Mouse (Mus musculus): ENCODE measurements around the gene Nckap1l. TPM values are rescaled to one million over a fixed set of nuclear protein-coding genes. Genes with fewer than 3 reads are reported as not detected.

The Nckap1l gene
- polyA plus RNA-seq, 1 experiment = 0.05 TPM

DNA sequence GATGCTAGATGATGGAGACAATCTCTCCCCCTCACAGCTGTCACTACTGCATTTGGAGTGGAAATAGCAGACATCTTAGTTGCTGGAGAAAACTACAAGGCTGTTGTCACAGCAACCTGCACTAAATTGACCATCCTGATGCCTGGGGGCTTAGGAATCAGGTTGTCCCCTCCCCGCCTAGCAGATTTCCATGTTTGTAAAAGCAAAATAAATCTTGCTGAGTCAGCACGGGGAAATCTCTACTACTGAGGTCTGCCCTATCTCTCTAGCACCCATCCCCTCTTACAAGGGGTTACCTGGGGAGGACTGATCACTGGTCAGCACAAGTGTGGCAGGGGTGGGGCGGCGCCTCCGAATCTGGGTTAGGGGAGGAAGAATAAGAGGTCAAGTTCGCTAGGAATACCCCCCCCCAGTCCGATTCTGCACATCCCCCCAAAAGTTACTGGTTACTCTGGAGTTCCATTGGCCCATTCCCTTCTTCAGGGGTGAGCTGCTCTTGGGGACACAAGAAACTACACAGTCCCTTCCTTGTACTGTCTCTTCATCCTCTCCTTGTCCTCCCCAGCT, 80.5 kb downstream of the Nckap1l start:
- H3K36me3 ChIP-seq (ENCODE audit: control insufficient read depth) = no peaks in the 10 kb centered on the region
- no peak overlapping the region for H3K4me3 ChIP-seq (replicated peaks)
- no peaks in the 10 kb centered on the region for H3K9me3 ChIP-seq (ENCODE audit: control insufficient read depth, low read length)
- H3K4me1 ChIP-seq (ENCODE audit: control insufficient read depth) = no peaks in the 10 kb centered on the region
- TF ChIP-seq TAL1 (IDR thresholded peaks at IDR 0.05; ENCODE audit: low read length) (no peak), GATA1 (IDR thresholded peaks at IDR 0.05; ENCODE audit: low read length) (no peak)
- H3K27me3 ChIP-seq (ENCODE audit: control insufficient read depth) = peaks cover 38% of the 10 kb centered on the region

GRCm38 (mm10) chr15:103535030-103535429, 81.4 kb downstream of the Nckap1l start:
- H3K36me3 ChIP-seq (ENCODE audit: control insufficient read depth) = no peaks in the 10 kb centered on the region
- H3K4me1 ChIP-seq (ENCODE audit: control insufficient read depth) = no peaks in the 10 kb centered on the region
- H3K4me3 ChIP-seq (replicated peaks) = no peak overlapping the region
- peaks cover 41% of the 10 kb centered on the region for H3K27me3 ChIP-seq (ENCODE audit: control insufficient read depth)
- TF ChIP-seq TAL1 (IDR thresholded peaks at IDR 0.05; ENCODE audit: low read length) (no peak), GATA1 (IDR thresholded peaks at IDR 0.05; ENCODE audit: low read length) (no peak)
- H3K9me3 ChIP-seq (ENCODE audit: control insufficient read depth, low read length) = no peaks in the 10 kb centered on the region

- Histone ChIP-seq H3K36me3 (ENCODE audit: control insufficient read depth) (no peaks in the 10 kb centered on the region), H3K4me3 (replicated peaks) (no peak overlapping the region), H3K27me3 (ENCODE audit: control insufficient read depth) (peaks cover 41% of the 10 kb centered on the region), H3K4me1 (ENCODE audit: control insufficient read depth) (no peaks in the 10 kb centered on the region), H3K9me3 (ENCODE audit: control insufficient read depth, low read length) (no peaks in the 10 kb centered on the region)
- TF ChIP-seq GATA1 (IDR thresholded peaks at IDR 0.05; ENCODE audit: low read length) (no peak), TAL1 (IDR thresholded peaks at IDR 0.05; ENCODE audit: low read length) (no peak)
These were observed 82.2 kb downstream of the Nckap1l start for GRCm38 (mm10) chr15:103535786-103536185.

DNA sequence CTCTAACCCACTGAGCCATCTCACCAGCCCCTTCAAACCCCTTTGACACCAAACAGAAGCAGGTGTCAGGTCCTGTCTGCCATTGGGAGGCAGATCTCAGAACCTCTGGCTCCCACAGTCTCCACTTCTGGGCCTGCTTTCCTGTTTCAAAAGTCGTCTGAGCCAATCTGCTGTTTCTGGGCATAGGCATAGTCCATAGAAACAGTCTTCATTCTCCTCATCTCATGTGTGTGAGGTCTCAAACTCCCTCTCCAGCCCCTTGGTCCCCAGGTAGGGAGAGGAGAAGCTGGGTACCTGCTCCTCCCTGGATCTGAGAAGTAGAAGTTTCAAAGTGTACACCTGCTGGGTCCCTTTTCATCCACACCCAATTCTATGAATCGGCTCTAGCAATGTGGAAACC, 82.9 kb downstream of the Nckap1l start:
- TF ChIP-seq TAL1 (IDR thresholded peaks at IDR 0.05; ENCODE audit: low read length) = no peak
- TF ChIP-seq GATA1 (IDR thresholded peaks at IDR 0.05; ENCODE audit: low read length) = no peak
- H3K4me1 ChIP-seq (ENCODE audit: control insufficient read depth) = no peaks in the 10 kb centered on the region
- H3K9me3 ChIP-seq (ENCODE audit: control insufficient read depth, low read length) = no peaks in the 10 kb centered on the region
- no peak overlapping the region for H3K4me3 ChIP-seq (replicated peaks)
- H3K27me3 ChIP-seq (ENCODE audit: control insufficient read depth) = peaks cover 41% of the 10 kb centered on the region
- H3K36me3 ChIP-seq (ENCODE audit: control insufficient read depth) = no peaks in the 10 kb centered on the region

DNA sequence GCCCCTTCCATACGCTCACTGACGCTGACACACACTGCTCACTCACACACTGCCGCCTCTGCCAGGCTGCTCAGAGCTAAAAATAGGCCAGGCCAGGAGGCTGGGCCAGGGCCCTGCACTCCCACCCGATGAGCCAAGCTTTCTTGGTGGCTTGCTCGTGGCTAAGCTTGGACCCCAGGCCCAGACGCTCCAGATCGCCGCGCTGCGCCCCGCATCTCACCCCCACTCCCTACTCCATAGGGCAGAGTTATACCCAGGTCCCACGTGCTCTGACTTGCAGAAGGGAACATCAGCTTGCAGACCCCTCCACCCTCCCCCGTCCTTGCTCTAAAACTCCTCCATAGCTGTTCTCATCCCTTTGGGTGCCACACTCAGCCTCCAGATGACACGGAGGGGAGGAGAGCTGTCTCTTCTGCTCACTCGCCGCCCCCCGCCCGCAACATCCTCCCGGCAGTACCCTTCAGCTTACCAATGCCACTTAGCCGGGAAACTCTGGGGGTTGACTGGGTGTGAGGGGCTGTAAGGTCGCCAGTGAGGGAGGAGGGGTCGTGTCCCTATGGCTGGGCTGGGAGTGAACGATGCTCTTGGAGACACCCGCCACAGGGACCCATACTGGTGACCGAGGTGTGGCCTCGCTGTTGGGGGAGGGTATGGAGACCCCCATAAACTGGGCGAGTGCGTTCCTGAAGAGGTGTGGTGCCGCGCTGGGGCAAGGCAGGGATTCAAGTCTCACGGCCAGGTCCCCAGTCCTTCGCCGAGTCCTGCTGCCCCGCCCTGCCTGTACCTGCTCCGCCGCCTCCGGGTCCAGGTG, 83.6 kb downstream of the Nckap1l start:
- Histone ChIP-seq H3K4me1 (ENCODE audit: control insufficient read depth) (no peaks in the 10 kb centered on the region), H3K36me3 (ENCODE audit: control insufficient read depth) (no peaks in the 10 kb centered on the region), H3K27me3 (ENCODE audit: control insufficient read depth) (peaks cover 41% of the 10 kb centered on the region), H3K9me3 (ENCODE audit: control insufficient read depth, low read length) (no peaks in the 10 kb centered on the region), H3K4me3 (replicated peaks) (no peak overlapping the region)
- TF ChIP-seq TAL1 (IDR thresholded peaks at IDR 0.05; ENCODE audit: low read length) = no peak
- TF ChIP-seq GATA1 (IDR thresholded peaks at IDR 0.05; ENCODE audit: low read length) = no peak

GRCm38 (mm10) chr15:103537822-103538213, 84.2 kb downstream of the Nckap1l start, which contains the start of gene Ppp1r1a:
Gene Ppp1r1a (minus strand): TSS chr15:103538003.
- H3K4me1 ChIP-seq (ENCODE audit: control insufficient read depth) = no peaks in the 10 kb centered on the region
- H3K9me3 ChIP-seq (ENCODE audit: control insufficient read depth, low read length) = no peaks in the 10 kb centered on the region
- TF ChIP-seq GATA1 (IDR thresholded peaks at IDR 0.05; ENCODE audit: low read length) = no peak
- no peak for TF ChIP-seq TAL1 (IDR thresholded peaks at IDR 0.05; ENCODE audit: low read length)
- peaks cover 41% of the 10 kb centered on the region for H3K27me3 ChIP-seq (ENCODE audit: control insufficient read depth)
- H3K36me3 ChIP-seq (ENCODE audit: control insufficient read depth) = no peaks in the 10 kb centered on the region
- H3K4me3 ChIP-seq (replicated peaks) = no peak within 1 kb of the TSS

GRCm38 (mm10) chr15:103539259-103539658, 85.7 kb downstream of the Nckap1l start:
- Histone ChIP-seq H3K36me3 (ENCODE audit: control insufficient read depth) (no peaks in the 10 kb centered on the region), H3K4me3 (replicated peaks) (no peak overlapping the region), H3K4me1 (ENCODE audit: control insufficient read depth) (no peaks in the 10 kb centered on the region), H3K9me3 (ENCODE audit: control insufficient read depth, low read length) (no peaks in the 10 kb centered on the region), H3K27me3 (ENCODE audit: control insufficient read depth) (peaks cover 41% of the 10 kb centered on the region)
- no peak for TF ChIP-seq GATA1 (IDR thresholded peaks at IDR 0.05; ENCODE audit: low read length)
- TF ChIP-seq TAL1 (IDR thresholded peaks at IDR 0.05; ENCODE audit: low read length) = no peak

DNA sequence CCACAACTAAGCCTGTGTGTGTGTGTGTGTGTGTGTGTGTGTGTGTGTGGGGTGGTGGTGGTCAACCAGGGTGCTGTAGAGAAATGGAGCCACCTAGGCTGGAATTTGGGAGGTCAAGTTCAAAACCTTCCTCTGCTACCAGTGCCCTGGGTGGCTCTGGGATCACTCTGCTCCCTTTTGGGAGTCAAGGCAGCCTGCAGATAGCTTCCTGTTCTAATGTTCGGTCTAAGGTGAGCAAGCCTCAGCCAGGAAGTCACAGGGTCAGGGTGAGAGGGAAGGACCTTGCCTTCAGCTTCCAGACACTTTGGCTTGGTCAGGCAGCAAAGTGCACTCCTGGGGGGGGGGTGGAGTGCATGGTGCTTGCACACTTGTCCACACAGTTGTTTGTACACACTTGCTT, 87.1 kb downstream of the Nckap1l start:
- Histone ChIP-seq H3K4me1 (ENCODE audit: control insufficient read depth) (no peaks in the 10 kb centered on the region), H3K9me3 (ENCODE audit: control insufficient read depth, low read length) (no peaks in the 10 kb centered on the region), H3K27me3 (ENCODE audit: control insufficient read depth) (peaks cover 36% of the 10 kb centered on the region), H3K36me3 (ENCODE audit: control insufficient read depth) (no peaks in the 10 kb centered on the region), H3K4me3 (replicated peaks) (no peak overlapping the region)
- TF ChIP-seq TAL1 (IDR thresholded peaks at IDR 0.05; ENCODE audit: low read length) = no peak
- no peak for TF ChIP-seq GATA1 (IDR thresholded peaks at IDR 0.05; ENCODE audit: low read length)

DNA sequence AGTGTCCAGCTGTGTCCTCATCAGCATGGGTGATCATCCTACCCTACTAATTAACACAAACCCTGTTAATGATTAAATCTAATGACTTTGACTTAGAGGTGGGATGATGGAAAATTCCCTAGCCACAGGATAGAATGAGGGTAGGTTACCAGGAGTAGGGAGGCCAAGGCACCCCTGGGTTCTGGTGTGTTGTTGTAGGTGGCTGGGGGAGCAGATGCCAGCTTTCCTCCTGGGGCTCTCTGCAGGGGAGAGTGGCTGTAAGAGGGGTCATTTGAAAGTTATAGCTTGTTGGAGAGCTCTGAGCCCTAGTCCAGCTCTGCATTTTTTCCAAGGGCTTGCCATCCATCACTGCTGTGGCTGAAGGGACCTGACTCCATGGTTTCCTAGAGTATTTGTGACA, 88.9 kb downstream of the Nckap1l start:
- TF ChIP-seq TAL1 (IDR thresholded peaks at IDR 0.05; ENCODE audit: low read length) = no peak
- no peak for TF ChIP-seq GATA1 (IDR thresholded peaks at IDR 0.05; ENCODE audit: low read length)
- Histone ChIP-seq H3K4me1 (ENCODE audit: control insufficient read depth) (no peaks in the 10 kb centered on the region), H3K4me3 (replicated peaks) (no peak overlapping the region), H3K27me3 (ENCODE audit: control insufficient read depth) (peaks cover 20% of the 10 kb centered on the region), H3K9me3 (ENCODE audit: control insufficient read depth, low read length) (no peaks in the 10 kb centered on the region), H3K36me3 (ENCODE audit: control insufficient read depth) (no peaks in the 10 kb centered on the region)

Measured in erythroblast, embryonic 14.5 days (primary cell).